Mouse (Mus musculus) large intestine, adult 2 months (tissue): ENCODE data around the gene Fyb2. TPM values are rescaled to one million over a fixed set of nuclear protein-coding genes. Genes with fewer than 3 reads are reported as not detected.

Experiments
- DNase-seq: peaks from one replicate; pipeline ENCODE4 v3.0.0-alpha.2; 2012; ENCODE audit warnings: low read depth, low spot score
- WGBS: fragments of 180-500 bp; shearing (Covaris S2); methylation state at CpG from one replicate; pipeline ENCODE4 v1.1.7; 2018; 5-methylcytosine and 5-hydroxymethylcytosine counted together
- polyA plus RNA-seq: library from polyadenylated mRNA; depleted of rRNA; stranded (reverse); fragments of >200 nt; gene quantifications from 2 replicates; pipeline ENCODE4 v1.2.3, GENCODE M21; 2012

Gene Fyb2
- polyA plus RNA-seq, 1 experiment = 1.3 TPM

DNA sequence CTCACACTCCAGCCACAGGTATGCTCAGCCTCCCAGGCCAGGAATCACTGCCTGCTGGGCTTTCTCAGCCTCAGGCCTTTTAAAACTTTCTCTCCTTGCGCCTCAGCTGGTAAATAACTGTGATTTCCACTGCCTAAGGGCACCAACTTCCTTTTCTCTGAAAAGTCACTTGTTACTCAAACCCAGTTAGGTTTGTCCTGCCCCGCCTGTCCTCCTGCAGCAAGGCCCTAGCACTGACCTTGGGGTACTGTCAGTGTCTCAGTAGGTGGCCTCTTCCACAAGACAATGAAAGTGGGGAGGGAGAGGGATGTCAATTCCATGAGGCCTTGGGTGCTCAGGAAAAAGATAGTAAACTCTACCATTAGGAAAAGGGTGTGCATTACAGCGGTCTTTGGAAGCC, 22.2 kb downstream of the Fyb2 start:
- WGBS = 83% methylated on average over 3 of the region's 3 CpGs
- no peak for DNase-seq

DNA sequence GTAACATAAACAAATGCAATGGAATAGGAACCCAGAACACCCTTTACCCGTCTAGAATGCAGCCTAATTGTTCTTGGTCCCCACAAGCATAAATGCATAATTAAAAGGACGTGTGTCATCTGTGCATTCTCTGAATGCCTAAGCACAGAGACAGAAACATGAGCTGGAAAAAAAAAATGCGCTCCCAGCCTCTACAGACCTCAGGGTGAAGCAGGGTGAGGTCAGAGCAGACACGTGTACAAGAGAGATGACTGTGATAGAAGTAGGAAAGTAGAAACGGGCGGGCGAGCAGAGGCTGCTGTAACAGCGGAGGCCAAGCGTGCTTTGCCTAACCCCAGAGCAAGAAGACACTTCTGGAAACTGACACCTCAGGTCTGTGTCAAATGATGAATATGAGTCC, 22.8 kb downstream of the Fyb2 start:
- no peak for DNase-seq
- 73% methylated on average over 9 of the region's 9 CpGs for WGBS

DNA sequence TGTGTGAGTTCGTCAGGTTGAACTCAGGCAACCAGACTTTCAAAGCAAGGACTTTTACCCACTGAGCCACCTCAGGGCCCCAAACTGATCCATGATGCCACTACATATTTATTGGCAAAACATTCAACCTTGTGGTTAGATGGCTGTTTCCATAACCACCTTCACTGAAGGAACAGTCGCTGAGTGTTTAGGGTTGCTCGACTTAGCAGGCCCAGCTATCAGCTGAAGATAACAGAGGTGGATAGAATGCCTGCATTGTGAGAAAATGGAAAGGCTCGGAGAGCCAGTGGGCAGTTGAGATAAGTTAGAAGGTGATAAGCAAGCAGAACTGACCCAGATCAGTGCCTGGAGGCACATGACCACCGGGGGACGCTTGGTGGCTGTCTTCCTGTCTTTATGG, 26.3 kb downstream of the Fyb2 start:
- 86% methylated on average over 6 of the region's 6 CpGs for WGBS
- no peak for DNase-seq

DNA sequence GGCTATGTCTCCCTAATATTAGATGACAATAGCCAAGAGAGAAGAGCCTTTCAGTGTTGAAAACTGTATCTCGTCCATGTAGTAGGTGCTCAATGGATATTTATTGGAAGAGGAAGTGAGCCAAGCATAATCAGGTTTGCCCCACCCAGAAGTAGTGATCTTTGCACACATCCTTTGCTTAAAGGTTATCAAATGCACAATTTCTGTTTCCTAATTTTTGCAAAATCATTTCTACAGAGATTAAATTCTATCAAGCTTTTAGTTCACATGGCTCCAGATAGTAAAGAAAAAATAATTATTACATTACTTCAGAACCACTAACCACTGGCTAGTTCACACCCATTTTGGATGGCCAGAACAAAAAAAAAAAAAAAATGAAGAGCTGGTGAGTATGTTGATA, 28.6 kb downstream of the Fyb2 start:
- no peak for DNase-seq
- WGBS = 27% methylated on average over 1 of the region's 1 CpGs

DNA sequence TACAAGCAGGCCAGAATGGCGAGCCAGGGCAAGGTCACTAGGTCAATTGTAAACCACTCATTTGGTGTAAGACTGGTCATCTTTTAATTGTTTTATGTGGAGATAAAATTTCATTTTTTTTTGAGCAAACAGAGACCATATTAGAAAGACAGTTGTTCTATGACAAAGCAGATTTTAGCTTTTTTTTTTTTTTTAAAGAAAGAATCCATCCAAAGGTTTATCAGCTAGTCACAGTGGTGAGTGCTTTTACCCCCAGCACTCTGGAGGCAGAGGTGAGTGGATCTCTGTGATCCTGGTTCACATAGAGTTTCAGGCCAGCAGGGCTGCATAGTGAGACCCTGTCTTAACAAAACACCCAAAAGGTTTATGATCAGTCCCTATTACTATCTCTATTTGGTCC, 31.2 kb downstream of the Fyb2 start:
- WGBS = 74% methylated on average over 1 of the region's 1 CpGs
- no peak for DNase-seq

DNA sequence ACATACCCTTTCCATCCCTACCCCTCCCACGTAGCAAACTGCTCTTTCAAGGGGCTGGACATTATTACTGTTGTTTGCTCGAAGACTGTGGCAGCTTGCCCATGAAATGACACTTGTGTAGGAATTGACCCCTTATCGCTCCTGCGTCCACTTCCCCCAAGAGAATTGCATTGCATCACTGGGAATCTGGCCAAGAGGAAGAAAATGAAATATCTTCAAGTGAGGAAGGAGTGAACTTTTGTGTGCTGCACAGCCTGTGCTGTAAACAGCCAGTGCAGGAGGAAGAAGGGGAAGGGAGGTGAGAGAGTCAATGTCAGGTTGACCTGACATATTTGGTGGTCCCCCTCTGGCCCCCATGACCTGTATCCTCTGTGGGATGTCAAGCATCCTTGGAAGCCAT, 35.6 kb downstream of the Fyb2 start:
- DNase-seq = peak; percentile 83
- WGBS = 20% methylated on average over 4 of the region's 4 CpGs

DNA sequence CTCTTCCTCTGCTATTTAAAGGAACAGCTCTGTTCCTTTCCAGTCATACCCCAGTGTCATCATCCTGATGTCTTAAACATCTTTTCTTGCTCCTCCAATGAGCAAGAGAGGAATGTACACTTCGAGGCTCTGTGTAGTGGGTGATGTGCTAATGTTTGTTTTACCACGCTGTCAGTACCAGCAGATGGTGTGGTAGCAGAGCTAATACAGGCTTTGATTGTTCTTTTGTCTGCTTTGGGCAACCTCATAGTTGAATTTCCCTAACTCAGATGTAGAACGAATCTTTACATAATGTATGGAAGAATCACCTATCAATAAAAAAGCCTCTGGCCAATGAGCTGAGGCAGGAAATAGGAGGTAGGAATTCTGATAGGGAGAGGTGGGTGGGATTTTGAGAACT, 36.0 kb downstream of the Fyb2 start:
- 15% methylated on average over 3 of the region's 3 CpGs for WGBS
- no peak for DNase-seq

DNA sequence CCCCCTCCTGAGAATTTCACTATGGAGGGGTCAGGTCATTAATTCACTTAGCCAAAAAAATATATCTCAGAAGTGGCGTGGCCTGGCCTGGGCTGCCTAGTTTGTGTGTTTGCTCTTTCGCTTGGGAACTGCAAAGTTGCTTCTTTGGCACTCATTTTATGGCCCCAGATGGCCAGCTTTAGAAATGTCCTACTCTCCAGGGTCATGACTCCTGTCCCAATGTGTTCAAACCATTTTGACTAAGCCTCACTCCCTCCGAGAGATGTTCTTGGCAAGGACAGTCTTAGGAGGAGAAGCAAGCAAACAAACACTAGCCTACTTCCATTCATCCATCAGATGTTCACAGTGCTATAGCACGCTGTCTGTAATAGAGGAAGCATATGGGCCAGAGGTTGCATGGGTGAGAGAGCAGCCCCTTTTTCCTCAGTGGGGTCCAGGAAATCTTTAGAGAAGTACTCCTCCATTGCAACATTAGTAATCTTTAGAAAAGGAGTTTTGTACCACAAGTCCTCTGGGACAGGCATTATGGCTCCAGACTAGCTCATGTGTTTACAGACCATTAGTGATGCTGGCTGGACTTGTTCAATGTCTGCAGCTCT, 38.1 kb downstream of the Fyb2 start:
- DNase-seq = no peak
- 76% methylated on average over 4 of the region's 4 CpGs for WGBS

DNA sequence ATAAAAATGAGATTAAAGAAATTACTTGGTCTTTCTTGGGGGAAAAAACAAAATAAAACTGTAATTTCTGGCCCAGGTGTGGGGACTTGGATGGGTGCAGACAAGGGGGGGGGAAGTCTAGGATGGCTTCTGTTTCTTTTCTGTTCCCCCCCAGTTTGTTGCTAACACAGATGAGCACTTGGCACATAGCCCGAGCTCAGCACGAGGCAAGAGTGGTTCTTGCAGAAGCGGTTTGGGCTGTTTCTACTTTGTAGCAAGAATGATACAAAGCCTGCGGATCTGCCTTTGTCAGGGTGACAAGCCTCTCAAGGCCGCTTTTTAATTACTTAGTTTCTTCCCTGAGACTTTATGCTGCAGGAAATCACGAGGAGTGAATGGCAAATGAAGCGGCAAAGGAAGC, 43.4 kb downstream of the Fyb2 start:
- DNase-seq = no peak
- 46% methylated on average over 7 of the region's 7 CpGs for WGBS

DNA sequence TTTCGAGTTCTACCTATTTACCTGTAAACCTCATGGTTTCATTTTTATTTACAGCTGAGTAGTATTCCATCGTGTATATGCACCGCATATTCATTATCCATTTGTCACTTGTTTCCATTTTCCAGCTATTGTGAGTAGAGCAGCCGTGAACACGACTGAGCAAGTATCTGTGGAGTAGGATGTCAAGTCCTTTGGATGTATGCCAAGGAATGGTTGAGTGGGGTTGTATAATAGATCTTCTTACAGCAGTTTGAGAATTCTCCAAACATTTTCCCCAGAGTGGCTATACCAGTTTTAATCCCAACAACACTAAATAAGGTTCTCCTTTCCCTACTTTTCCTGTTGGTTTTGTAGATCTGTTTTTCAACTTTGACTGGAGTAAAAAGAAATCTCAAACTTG, 48.2 kb downstream of the Fyb2 start:
- WGBS = 63% methylated on average over 5 of the region's 5 CpGs
- no peak for DNase-seq

DNA sequence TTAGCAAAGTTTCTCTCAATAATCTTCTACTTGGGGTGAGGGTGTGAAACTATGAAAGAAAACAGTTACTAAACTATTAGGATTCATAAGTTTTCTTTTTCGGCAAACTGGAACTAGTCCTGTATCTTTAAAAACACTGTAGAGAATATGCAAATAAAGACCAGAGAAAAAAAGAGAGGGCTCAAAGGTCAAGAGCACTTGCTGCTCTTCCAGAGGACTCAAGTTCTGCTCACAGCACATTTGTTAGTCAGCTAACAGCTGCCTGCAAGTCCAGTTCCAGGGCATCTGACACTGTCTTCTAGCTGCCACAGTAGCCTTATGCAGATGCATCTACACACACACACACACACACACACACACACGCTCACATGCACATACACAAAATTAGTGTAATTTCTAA, 59.4 kb downstream of the Fyb2 start:
- 69% methylated on average over 2 of the region's 2 CpGs for WGBS
- DNase-seq = no peak

DNA sequence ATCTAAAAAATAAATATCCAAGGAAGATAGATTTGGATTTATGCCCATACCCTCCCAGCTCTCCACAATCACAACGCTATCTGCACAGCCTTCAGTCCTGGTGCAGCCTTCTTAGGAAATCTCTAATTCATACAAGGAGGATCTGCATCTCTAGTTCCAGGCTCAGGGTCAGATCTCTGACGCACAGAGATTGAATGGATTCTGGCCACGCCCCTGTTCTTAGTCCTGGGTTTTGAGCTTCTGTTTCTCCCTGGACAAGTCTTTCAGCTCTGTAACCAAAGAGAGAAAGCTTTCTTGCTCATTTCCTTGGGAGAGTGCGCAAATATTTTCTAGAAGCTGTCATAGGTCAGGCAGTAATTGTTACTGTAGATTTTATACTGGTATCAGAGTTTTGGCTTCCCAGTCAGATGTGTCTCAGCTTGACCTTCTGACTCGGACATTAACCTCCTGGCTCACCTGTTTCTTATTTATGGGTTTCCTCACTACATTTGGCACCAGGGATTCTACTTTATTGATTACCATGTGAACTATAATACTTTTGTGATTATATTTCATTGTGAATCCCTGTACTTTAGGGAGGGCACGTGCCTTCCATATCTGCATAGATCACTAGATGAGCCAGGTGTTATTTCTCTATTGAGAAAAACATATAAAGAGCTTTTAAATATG, 62.0 kb downstream of the Fyb2 start:
- no peak for DNase-seq
- WGBS = 77% methylated on average over 6 of the region's 6 CpGs

DNA sequence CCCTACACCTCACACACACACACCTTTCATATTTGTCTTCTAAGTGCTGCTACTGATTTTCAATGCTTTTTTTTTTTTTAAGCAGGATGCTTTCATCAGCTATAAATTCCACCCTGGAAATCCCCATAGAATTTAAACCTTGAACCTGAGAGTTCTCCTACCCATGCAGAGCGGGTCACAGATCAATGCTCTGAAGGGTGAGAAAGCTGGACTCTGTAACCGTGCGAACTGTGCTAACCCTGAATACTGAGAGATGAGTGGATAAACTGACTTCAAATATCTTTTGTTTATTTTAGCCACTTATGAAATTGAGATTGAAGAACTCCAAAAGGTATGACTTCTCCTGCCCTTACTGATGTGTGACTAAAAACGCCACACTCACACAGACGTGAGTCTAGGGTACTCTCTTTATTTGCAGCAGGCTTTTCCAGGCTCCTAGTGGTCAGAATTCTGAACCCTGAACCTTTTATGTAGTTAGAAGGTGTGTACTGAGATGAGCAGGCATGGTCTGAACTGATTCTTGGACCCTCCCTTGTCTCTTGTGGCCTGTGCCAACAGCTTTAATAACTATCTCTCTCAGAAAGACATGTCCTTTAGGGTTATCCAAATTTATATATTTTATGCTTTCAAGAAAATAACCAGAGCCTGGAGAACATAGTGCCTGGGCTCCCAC, 72.8 kb downstream of the Fyb2 start:
- no peak for DNase-seq
- WGBS = 71% methylated on average over 5 of the region's 5 CpGs

DNA sequence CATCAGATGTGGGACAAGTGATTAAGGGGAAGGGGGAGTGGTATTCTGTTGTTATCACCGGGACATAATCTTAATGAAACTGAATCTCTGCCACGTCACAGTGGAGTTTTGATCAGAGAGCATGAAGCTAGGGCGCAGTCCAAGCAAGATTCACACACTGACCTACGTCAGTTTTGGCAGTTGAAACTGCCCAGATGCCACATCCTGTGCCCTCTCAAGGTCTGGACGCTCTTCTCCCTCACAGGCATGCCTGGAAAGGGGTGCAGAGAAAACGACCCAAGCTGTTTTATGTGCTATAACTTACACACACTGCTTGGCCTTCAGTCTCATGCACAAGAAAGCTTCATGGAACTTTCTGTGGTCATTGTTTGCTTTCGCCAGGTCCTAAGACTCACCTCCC, 74.4 kb downstream of the Fyb2 start:
- DNase-seq = no peak
- WGBS = 70% methylated on average over 7 of the region's 7 CpGs

DNA sequence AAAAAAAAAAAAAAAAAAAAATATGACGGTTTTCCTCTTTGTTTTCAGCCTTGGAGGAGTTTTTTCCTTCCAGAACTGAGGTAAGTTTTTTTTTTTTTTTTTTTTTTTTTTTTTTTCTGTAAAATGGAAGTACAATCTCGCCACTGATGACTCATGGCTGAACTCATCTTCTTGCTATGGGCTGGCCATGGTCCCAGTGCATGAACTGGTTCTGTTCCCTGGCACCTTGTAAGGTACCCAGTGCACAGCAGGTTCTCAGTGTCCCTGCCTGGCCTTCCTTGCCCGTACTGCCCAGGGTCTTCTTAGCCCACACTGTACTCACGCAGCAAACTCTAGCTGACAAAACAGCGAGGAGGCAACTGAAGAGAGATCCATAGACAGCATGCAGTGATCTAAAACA, 74.8 kb downstream of the Fyb2 start:
- WGBS = 74% methylated on average over 5 of the region's 5 CpGs

DNA sequence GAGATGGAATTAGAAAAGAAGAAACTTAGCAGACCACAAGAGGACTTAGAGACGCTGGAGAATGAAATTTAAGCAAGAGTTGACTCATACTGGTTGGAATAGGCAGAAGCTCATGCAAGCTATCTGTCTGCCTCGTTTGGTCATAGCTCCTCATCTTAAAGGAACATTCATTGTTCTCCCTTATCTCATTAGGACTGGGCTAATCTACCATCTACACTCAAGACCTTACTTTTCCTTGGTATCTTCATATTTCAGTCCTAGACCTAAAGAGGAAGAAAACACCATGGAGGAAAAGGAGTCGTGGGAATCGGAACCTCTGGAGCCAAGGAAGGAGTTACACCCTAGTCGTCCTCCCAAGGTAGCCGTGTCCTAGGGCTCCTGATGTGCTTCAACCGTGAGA, 75.5 kb downstream of the Fyb2 start:
- 86% methylated on average over 7 of the region's 7 CpGs for WGBS
- DNase-seq = no peak

More for the DNA sequence above, 74.8 kb downstream of the Fyb2 start:
- DNase-seq = no peak

DNA sequence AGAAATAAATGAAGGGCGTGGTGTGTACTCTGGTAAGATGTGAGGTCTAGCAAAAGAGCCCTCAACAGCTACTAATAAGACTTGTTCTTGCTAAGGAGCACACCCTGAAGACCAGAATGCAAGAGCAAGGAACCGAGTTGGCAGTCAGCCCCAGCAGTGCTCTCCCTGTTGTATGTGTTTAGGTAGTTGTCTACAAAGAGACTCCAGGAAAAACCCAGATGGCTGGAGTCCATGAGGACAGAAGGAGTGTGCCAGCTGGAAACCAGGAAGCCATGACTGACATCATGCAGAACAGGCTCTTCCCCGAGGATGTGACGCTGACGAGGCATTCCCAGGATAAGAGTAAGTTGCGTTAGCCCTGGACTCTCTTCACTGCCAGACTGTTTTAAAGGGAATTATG, 76.8 kb downstream of the Fyb2 start:
- 67% methylated on average over 6 of the region's 6 CpGs for WGBS
- DNase-seq = no peak

DNA sequence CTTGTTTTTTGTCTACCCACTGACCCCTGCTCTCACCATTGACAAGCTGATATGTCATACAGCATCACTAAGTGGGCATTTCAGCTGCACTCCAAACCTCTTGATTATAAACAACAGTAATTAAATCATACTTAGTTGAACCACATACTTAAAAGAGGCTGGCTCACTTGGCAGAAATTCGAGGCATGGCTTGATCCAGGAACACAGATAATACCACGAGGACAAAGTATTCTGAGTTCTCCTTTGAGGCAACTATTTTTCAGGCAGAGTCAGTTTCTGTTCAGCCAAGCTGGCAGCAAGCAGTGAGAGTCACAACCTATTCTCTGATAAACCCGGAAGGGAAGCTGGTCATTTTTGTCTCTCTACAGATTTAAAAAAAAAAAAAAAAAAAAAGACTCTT, 77.4 kb downstream of the Fyb2 start:
- DNase-seq = no peak
- 86% methylated on average over 3 of the region's 3 CpGs for WGBS

DNA sequence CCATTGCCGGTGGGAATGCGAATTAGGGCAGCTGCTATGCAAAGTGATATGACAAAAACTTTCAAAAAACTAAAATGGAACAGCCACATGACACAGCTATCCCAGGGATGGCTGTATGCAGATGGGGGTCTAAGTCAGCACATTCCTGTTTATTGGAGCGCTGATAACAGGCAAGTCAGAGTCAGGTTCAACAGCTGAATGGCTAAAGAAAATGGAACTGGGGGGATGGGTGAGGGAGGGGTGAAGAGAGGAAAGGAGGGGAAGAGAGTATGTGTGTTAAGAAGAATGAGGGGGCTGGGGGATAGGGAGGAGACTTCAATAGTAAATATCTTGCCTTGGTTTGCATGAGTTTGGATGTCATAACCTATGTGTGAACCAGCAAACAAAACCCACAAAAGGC, 79.0 kb downstream of the Fyb2 start:
- DNase-seq = no peak
- 87% methylated on average over 3 of the region's 3 CpGs for WGBS

DNA sequence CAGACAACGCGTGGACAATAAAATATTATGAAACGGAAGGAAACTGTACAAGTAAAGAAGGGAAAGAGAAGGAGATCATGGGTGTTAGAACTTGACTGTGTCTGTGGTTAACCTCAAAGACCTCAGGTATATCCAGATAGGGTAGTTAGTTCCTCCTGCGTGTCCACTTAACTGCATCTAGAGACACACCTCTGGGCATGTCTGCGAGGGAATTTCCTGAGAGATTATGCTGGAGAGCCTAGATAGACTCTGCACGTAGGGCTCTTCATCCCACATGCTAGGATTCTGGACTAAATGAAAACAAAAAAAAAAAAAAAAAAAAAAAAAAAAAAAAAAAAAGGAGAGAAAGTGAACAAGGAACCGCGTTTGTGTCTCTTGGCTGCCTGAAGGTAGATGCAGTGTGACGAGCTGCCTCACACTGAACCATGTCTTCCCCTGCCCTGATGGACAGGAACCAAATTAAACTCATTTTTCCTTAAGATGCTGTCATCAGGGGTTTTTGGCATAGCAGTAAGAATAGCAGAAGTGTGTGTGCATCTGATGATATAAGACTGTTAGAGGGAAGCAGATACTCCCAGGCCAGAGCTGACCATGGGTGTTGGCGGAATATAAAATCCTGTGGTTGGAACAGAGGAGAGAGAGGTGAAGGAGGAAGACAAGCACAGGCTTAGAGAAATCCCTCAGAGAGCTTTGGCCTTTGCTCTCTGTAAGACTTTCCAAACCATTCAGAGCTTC, 80.1 kb downstream of the Fyb2 start:
- DNase-seq = no peak
- WGBS = 80% methylated on average over 10 of the region's 10 CpGs

DNA sequence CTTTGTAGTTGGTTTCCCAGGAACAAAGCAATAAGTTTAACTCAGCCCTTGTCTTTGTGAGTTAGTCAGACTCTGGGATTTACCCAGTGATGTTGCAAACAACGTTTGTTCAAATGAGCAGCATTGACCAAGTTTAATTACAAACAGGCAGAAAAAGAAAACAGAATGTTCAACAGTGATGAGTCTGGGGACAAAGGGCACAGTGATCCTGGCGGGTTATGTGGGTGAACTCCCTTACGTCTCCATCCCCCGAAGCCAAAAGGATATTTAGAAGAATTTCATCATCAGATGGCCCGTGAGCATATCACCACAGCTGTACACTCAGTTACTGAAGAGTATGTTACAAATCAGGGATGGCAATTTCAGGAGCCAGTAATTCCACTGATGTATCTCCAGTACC, 86.4 kb downstream of the Fyb2 start:
- no peak for DNase-seq
- WGBS = 63% methylated on average over 5 of the region's 5 CpGs
